Mouse (Mus musculus): ENCODE measurements around the gene Ctsd.
"Not testable (repeated sequence)": the region's sequence is repeated elsewhere in the genome, so short reads cannot be mapped to it uniquely, and the experiment has no call there.

The Ctsd gene

GRCm38 (mm10) chr7:142334246-142334645 lies 53.6 kb downstream of the Ctsd start:
- peak; percentile 96 for DNase-seq (ENCODE audit: low spot score)

- not testable (repeated sequence) for DNase-seq (ENCODE audit: low spot score)
Observed at GRCm38 (mm10) chr7:142332741-142333140, 55.1 kb downstream of the Ctsd start.

GRCm38 (mm10) chr7:142331281-142331680 lies 56.6 kb downstream of the Ctsd start:
- DNase-seq (ENCODE audit: low spot score), result no peak

GRCm38 (mm10) chr7:142330271-142330724 lies 57.5 kb downstream of the Ctsd start:
- DNase-seq (ENCODE audit: low spot score), result no peak

- no peak for DNase-seq (ENCODE audit: low spot score)
Observed at GRCm38 (mm10) chr7:142328507-142328906, 59.3 kb downstream of the Ctsd start.

GRCm38 (mm10) chr7:142326714-142327445 lies 61.0 kb downstream of the Ctsd start:
- no peak for DNase-seq (ENCODE audit: low spot score)

Data from layer of hippocampus, adult 11-12 months (tissue).